Mouse (Mus musculus) bone marrow macrophage, adult 2 months (primary cell): ENCODE results near the gene Asap3.

ENCODE experiments used
- CTCF ChIP-seq: IDR thresholded peaks from 2 replicates; pipeline ENCODE4 v1.5.1; 2012; ENCODE audit warnings: low read depth, mild to moderate bottlenecking, low read length, moderate library complexity
- POLR2A ChIP-seq: IDR thresholded peaks from 2 replicates; pipeline ENCODE4 v1.6.1; 2012; ENCODE audit warnings: mild to moderate bottlenecking, low read depth, low read length, borderline replicate concordance

DNA sequence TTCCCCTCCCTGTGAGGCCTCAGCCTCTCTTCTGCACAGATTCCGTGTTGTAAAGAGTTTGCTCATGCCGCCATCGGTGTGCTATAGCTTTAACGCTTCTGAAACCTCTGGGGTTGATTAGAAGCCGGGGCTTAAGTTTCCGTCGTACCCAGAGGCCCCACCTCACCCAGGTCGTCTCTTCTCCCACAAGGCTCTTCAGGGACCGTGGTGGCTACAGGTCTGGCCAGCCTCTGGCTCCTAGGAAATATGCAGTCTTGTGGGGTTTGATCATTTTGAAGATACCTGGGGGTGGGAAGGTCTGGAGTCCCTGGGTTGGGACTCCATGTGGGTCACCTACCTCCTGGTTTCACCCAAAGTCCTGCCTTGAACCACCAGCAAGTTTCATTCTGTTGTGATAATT, 10.5 kb upstream of the Asap3 start:
- TF ChIP-seq CTCF (no peak), POLR2A (no peak)
